Mouse (Mus musculus) ES-Bruce4 (cell line): ENCODE data around the gene Thrap3. TPM values are rescaled to one million over a fixed set of nuclear protein-coding genes. Genes with fewer than 3 reads are reported as not detected.

Experiments used
- H3K27ac ChIP-seq: 2 replicates; pipeline ENCODE4 v1.5.1; 2012; ENCODE audit warnings: low read length, inconsistent platforms; ENCODE audit not compliant: insufficient read depth
- H3K27me3 ChIP-seq: 2 replicates; pipeline ENCODE4 v1.6.1; 2012; ENCODE audit warnings: mild to moderate bottlenecking, low read length, inconsistent platforms; ENCODE audit not compliant: control insufficient read depth, poor library complexity, insufficient read depth, severe bottlenecking
- H3K36me3 ChIP-seq: 2 replicates; pipeline ENCODE4 v1.6.1; 2012; ENCODE audit warnings: inconsistent platforms, mild to moderate bottlenecking, low read length, moderate library complexity; ENCODE audit not compliant: control insufficient read depth, poor library complexity, insufficient read depth, severe bottlenecking
- H3K4me1 ChIP-seq: one replicate; pipeline ENCODE4 v1.8.1; 2011; ENCODE audit warnings: low read length; ENCODE audit not compliant: control insufficient read depth, insufficient read depth
- H3K4me3 ChIP-seq: 2 replicates; pipeline ENCODE4 v1.5.1; 2011; ENCODE audit warnings: low read depth, mild to moderate bottlenecking, low read length
- H3K9ac ChIP-seq: 2 replicates; pipeline ENCODE4 v1.6.1; 2012; ENCODE audit warnings: low read depth, mild to moderate bottlenecking, inconsistent platforms; ENCODE audit not compliant: poor library complexity, severe bottlenecking
- H3K9me3 ChIP-seq: replicated peaks from 2 replicates; pipeline ENCODE4 v1.6.1; 2012; ENCODE audit warnings: mild to moderate bottlenecking, low read length, inconsistent platforms; ENCODE audit not compliant: control insufficient read depth, poor library complexity, insufficient read depth, severe bottlenecking
- CTCF ChIP-seq: IDR thresholded peaks from one replicate; pipeline ENCODE4 v1.8.1; 2011; ENCODE audit warnings: low read depth, low read length
- EP300 ChIP-seq: IDR thresholded peaks from 2 replicates; pipeline ENCODE4 v1.6.1; 2011; ENCODE audit warnings: low read depth, low read length; ENCODE audit not compliant: insufficient read depth
- POLR2A ChIP-seq: IDR thresholded peaks from one replicate; pipeline ENCODE4 v1.8.1; 2011; ENCODE audit warnings: low read length; ENCODE audit not compliant: insufficient read depth
- polyA plus RNA-seq: library from polyadenylated mRNA; stranded (reverse); fragments of >200 nt; gene quantifications from 2 replicates; pipeline ENCODE4 v1.2.4, GENCODE M21; 2011; ENCODE audit warnings: low read depth; ENCODE audit not compliant: missing spikeins, insufficient read depth, insufficient read length

Thrap3 gene
- polyA plus RNA-seq, 1 experiment, result 495 TPM

DNA sequence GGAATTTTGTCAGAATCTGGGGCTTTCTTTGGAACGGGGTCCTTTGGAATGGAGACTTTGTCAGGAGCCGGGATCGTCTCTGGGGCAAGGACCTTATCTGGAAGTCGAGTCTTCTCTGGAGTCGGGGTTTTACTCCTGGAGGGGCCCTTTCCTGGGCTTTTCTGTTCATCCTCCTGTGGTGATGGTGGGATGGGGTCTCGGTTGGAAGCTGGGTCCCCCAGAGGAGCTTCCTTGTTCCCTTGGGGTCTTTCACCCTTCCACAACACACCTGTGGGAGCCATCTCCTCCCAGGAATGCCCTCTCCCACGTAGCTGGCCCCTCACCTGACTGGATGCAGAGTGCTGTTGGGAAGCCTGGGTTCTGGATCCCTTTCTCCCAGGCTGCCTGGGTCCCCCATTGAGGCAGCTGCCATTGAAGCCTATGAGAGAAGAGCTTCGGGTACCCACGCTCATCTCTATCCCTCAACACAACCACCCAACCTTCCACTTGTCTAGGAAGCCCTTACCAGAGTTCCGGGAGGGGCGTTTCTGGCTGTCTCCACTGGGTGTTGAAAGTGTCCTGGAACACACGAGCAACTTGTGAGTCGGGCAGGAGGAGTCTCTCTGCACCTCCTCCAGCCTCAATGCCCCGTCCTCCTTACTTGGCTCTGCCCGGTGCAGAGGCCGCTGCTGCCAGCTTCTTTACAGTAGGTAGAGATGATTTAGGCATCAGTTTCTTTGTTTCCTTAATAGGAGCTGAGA is 50.7 kb downstream of the Thrap3 start:
- no peaks in the 10 kb centered on the region for H3K9me3 ChIP-seq
- TF ChIP-seq EP300 (no peak), CTCF (no peak), POLR2A (no peak)
- no peak overlapping the region for H3K9ac ChIP-seq
- H3K4me1 ChIP-seq, result no peaks in the 10 kb centered on the region
- no peaks in the 10 kb centered on the region for H3K36me3 ChIP-seq
- no peak overlapping the region for H3K4me3 ChIP-seq
- no peak overlapping the region for H3K27ac ChIP-seq
- H3K27me3 ChIP-seq, result no peaks in the 10 kb centered on the region

DNA sequence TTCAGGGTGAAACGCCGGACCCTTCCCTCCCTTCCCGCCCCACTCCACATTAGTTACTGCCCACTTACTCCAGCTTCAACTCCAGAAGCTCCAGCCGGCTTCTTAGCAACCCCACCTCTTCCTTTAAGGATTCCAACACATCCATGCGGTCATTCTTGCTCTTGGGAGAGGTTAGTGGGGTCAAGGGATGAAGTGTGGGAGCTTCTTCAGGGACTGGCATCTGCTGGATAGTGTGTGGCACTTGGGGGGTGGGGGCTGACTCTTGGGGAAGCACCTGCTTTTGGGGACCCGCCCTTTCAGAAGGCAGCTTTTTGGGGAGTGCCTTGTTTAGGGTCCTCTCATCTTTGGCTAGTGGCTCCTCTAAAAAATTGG is 51.6 kb downstream of the Thrap3 start:
- H3K9me3 ChIP-seq, result no peaks in the 10 kb centered on the region
- peak overlapping the region; percentile 49 for H3K27ac ChIP-seq
- no peak for TF ChIP-seq POLR2A
- no peak overlapping the region for H3K9ac ChIP-seq
- no peaks in the 10 kb centered on the region for H3K36me3 ChIP-seq
- H3K4me3 ChIP-seq, result peak overlapping the region; percentile 25; the same call in 1 of the 2 replicates
- H3K27me3 ChIP-seq, result no peaks in the 10 kb centered on the region
- no peaks in the 10 kb centered on the region for H3K4me1 ChIP-seq

DNA sequence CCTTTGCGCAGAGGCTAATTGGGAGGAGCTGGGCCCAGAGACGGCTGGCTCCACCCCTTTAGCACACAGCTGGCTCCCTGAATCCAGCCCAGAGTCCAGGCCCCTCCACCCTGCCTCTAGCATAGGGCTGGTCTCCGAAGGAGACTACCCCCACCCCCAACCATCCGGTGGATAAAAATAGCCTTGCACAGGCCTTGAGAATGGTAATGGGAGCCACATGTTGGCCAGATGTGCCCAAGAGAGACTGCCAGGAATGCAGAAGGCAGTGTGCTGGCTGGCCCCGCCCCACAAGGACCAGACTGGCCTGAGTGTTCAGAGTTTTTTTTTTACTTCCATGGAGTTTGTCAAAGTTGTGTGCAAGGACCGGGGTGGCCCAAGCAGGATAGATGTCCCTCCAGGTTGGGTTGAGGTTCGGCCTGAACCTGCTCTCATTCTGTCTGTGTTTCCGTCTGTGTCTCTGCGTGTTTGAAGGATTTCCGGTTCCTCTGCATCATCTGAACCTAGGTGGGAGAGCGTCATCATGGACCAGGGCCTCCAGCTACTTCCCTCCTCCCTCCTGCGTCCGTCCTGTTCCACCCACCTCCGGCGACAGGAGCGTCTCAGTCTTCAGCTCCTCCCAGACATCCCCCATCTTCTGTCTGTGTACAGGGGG is 52.1 kb downstream of the Thrap3 start:
- peak overlapping the region; percentile 49 for H3K27ac ChIP-seq
- no peaks in the 10 kb centered on the region for H3K4me1 ChIP-seq
- no peaks in the 10 kb centered on the region for H3K27me3 ChIP-seq
- H3K9me3 ChIP-seq, result no peaks in the 10 kb centered on the region
- TF ChIP-seq EP300 (peak; percentile 83), POLR2A (no peak)
- H3K4me3 ChIP-seq, result peak overlapping the region; percentile 25
- H3K9ac ChIP-seq, result no peak overlapping the region
- H3K36me3 ChIP-seq, result no peaks in the 10 kb centered on the region

DNA sequence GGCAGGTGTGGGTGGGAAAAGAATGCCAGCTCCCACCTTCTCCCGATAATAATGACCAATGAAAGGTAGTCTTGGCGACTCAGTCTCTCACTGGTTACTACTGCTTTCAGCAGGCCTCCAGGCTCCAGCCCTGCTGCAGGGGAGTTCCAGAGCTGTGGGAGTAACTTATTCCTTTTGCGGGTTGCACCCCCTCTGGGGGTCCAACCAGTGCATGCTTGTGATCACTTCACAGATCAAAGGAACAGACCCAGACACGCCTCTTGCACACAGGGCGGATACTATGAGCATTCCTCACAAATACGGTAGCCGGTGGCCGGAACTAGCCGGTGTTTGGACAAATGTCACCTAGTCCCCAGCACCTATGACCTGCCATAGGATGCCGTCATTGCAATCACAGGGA is 52.8 kb downstream of the Thrap3 start:
- Histone ChIP-seq H3K9me3 (no peaks in the 10 kb centered on the region), H3K4me1 (no peaks in the 10 kb centered on the region), H3K27me3 (no peaks in the 10 kb centered on the region), H3K36me3 (no peaks in the 10 kb centered on the region), H3K4me3 (no peak overlapping the region), H3K27ac (no peak overlapping the region), H3K9ac (no peak overlapping the region)
- no peak for TF ChIP-seq CTCF
- no peak for TF ChIP-seq EP300
- no peak for TF ChIP-seq POLR2A

DNA sequence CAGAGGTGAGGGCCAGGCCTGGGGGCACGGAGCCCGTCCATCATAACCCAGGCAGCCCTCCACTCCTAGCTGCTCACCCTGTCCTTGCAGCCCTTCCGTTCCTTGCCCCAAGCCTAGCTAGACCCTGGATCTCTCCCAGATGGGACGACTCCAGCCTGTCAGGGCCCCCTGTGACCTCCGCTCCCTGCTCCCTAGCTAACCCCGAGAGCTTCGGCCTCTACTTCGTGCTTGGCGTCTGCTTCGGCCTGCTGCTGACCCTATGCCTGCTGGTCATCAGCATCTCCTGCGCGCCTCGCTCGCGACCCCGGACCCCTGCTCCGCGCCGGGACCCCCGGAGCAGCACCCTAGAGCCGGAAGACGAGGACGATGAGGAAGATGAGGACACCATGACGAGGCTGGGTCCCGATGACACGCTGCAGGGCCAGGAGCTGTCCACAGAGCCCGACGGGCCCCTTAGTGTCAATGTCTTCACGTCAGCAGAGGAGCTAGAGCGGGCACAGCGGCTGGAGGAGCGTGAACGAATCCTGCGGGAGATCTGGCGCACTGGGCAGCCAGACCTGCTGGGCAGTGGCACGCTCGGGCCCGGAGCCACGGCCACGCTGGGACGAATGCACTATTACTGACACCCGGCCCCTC is 53.4 kb downstream of the Thrap3 start:
- H3K27ac ChIP-seq, result no peak overlapping the region
- H3K4me1 ChIP-seq, result no peaks in the 10 kb centered on the region
- peak overlapping the region; percentile 72 for H3K9ac ChIP-seq
- no peaks in the 10 kb centered on the region for H3K36me3 ChIP-seq
- no peaks in the 10 kb centered on the region for H3K9me3 ChIP-seq
- peak overlapping the region; percentile 47 for H3K4me3 ChIP-seq
- TF ChIP-seq POLR2A (no peak), CTCF (no peak), EP300 (no peak)
- no peaks in the 10 kb centered on the region for H3K27me3 ChIP-seq
